Mouse (Mus musculus) midbrain, embryonic 13.5 days (tissue): Measurements from ENCODE around the gene Cfap65. TPM values are rescaled to one million over a fixed set of nuclear protein-coding genes. Genes with fewer than 3 reads are reported as not detected.

ENCODE experiments used
- ATAC-seq: fragments of 200-750 bp; cut with Nextera tagmentation; 2 replicates; pipeline ENCODE4 v1.8.0; 2017; ENCODE audit warnings: mild to moderate bottlenecking, moderate TSS enrichment, moderate library complexity
- H3K27ac ChIP-seq: fragments of 300-500 bp; sonication (generic); 2 replicates; pipeline ENCODE4 v1.5.1; 2015; ENCODE audit warnings: inconsistent platforms, mild to moderate bottlenecking, moderate library complexity
- H3K27me3 ChIP-seq: fragments of 300-500 bp; sonication (generic); 2 replicates; pipeline ENCODE4 v1.6.1; 2015; ENCODE audit warnings: mild to moderate bottlenecking, inconsistent platforms
- H3K36me3 ChIP-seq: fragments of 300-500 bp; sonication (generic); 2 replicates; pipeline ENCODE4 v1.6.1; 2015; ENCODE audit warnings: mild to moderate bottlenecking, inconsistent platforms
- H3K4me1 ChIP-seq: fragments of 300-500 bp; sonication (generic); replicated peaks from 2 replicates; pipeline ENCODE4 v1.6.1; 2015; ENCODE audit warnings: inconsistent platforms
- H3K4me2 ChIP-seq: fragments of 300-500 bp; sonication (generic); replicated peaks from 2 replicates; pipeline ENCODE4 v1.6.1; 2015; ENCODE audit warnings: moderate library complexity, mild to moderate bottlenecking, inconsistent platforms
- H3K4me3 ChIP-seq: fragments of 300-500 bp; sonication (generic); replicated peaks from 2 replicates; pipeline ENCODE4 v1.5.1; 2015; ENCODE audit warnings: mild to moderate bottlenecking, inconsistent platforms
- H3K9ac ChIP-seq: fragments of 300-500 bp; sonication (generic); replicated peaks from 2 replicates; pipeline ENCODE4 v1.6.1; 2015; ENCODE audit warnings: mild to moderate bottlenecking, inconsistent platforms
- H3K9me3 ChIP-seq: fragments of 300-500 bp; sonication (generic); 2 replicates; pipeline ENCODE4 v1.6.1; 2016; ENCODE audit warnings: mild to moderate bottlenecking, inconsistent platforms
- WGBS: fragments of 180-500 bp; shearing (Covaris S2); methylation state at CpG from one replicate; pipeline ENCODE4 v1.1.7; 2015; 5-methylcytosine and 5-hydroxymethylcytosine counted together
- polyA plus RNA-seq: library from polyadenylated mRNA; unstranded; fragments of >200 nt; fragmentation: Nextera tagmentation; extraction: Ambion mirVana; gene quantifications from 2 replicates; pipeline ENCODE4 v1.2.1, GENCODE M21; 2015

Gene Cfap65
- polyA plus RNA-seq: 0.24 and 0.42 TPM in 2 replicates

DNA sequence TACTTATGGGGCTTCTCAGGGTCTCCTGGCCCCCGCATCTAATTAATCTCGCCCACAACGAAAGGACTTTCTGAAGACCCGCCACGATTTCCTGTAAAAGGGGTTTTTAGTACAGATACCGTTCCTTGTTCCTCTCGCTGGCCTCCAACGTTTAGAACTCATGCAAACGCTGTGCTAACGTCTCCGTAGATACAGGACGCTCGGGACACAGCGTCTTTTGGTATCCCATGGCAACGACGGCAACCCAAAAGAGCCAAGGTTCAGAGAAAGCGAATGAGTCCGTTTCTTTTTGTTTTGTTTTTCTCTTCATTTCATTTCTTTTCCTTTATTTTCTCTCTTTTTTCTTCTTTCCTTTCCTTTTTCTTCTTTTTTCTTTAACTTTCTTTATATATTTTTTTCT lies at the start of gene Cfap65:
Gene Cfap65 (minus strand): TSS at position 198 of the 400 bp plus-strand sequence.
- no peaks in the 10 kb centered on the region for H3K36me3 ChIP-seq
- no peaks in the 10 kb centered on the region for H3K9me3 ChIP-seq
- peaks cover 55% of the 10 kb centered on the region for H3K27me3 ChIP-seq
- peak within 1 kb of the TSS; percentile 44 for H3K4me3 ChIP-seq
- H3K4me1 ChIP-seq: 0 out of 2 replicates have a peak, but pooled peaks cover 2% of the 10 kb centered on the region
- no peak within 1 kb of the TSS for H3K27ac ChIP-seq
- peak within 1 kb of the TSS; percentile 61 for H3K9ac ChIP-seq
- 1% methylated on average over 18 of the region's 18 CpGs for WGBS
- peak within 1 kb of the TSS; percentile 68 for H3K4me2 ChIP-seq
- peak; percentile 82 for ATAC-seq

DNA sequence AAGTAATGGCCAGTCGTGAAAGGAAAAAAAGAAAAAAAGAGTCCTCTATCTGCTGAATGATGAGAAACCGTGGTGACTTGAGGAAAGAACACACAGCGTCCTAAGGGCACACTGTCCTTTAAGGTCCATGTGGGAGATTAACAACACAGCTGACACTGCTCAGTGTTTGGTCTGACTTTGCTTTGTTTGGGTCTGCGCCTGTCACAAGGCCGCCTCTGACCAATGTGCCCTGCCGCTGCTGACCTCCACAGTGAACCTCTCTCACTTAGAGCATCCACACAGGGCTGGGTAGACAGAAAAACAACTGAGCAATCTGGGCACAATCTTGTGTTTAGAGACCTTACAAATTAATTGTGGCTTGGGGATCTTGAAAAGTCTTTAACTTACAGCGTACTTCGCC lies 41.6 kb upstream of the Cfap65 start:
- 82% methylated on average over 8 of the region's 8 CpGs for WGBS
- H3K4me2 ChIP-seq: no peak overlapping the region

DNA sequence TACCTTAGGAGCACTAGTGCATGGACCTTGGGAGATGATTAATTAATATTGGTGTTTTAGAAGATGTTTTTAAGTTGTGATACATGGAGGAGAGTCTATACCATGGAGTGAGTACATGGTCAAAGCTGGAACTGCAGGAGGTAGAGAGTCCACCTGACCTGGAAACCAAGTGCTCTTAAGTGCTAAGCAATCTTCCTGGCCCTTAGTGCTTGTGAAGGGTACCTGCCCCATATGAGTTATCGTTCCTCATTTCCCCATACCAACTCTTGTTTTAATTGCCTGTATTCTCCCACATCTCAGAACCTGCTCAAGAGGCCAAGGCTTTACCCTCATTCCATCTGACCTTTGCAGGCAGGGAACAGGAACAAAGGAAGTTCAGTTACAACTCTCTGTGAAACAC lies 40.5 kb upstream of the Cfap65 start:
- no peaks in the 10 kb centered on the region for H3K27me3 ChIP-seq
- H3K4me1 ChIP-seq: peaks cover 9% of the 10 kb centered on the region
- WGBS: 84% methylated on average over 1 of the region's 1 CpGs
- no peaks in the 10 kb centered on the region for H3K9me3 ChIP-seq
- H3K27ac ChIP-seq: no peak overlapping the region
- no peak overlapping the region for H3K4me2 ChIP-seq
- no peak for ATAC-seq
- H3K9ac ChIP-seq: no peak overlapping the region
- no peak overlapping the region for H3K4me3 ChIP-seq
- H3K36me3 ChIP-seq: no peaks in the 10 kb centered on the region

More for the DNA sequence above, 41.6 kb upstream of the Cfap65 start:
- Histone ChIP-seq H3K4me3 (no peak overlapping the region), H3K9me3 (no peaks in the 10 kb centered on the region), H3K9ac (no peak overlapping the region), H3K27ac (no peak overlapping the region), H3K4me1 (peaks cover 9% of the 10 kb centered on the region), H3K27me3 (no peaks in the 10 kb centered on the region), H3K36me3 (no peaks in the 10 kb centered on the region)
- ATAC-seq: no peak

DNA sequence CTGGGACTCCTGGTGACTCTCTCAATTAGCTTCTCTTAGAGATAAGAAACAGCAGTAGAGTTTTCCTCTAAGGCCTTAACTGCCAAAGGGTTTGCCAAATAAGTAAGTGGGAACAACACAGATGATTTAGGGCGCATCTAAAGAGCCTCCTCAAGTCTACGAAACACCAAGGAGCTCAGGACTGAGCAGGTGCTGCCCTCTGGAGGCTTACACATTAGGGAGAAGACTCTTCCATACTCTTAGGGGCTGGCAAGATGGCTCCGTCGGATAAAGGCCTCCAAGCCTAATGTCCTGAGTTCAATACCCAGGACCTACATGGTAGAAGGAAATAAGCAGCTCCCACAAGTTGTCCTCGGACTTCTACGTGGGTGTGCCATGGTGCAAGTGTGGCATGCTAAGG lies 38.2 kb upstream of the Cfap65 start:
- WGBS: 77% methylated on average over 6 of the region's 6 CpGs
- Histone ChIP-seq H3K27me3 (no peaks in the 10 kb centered on the region), H3K4me3 (no peak overlapping the region), H3K9me3 (no peaks in the 10 kb centered on the region), H3K4me1 (peaks cover 7% of the 10 kb centered on the region), H3K27ac (no peak overlapping the region), H3K9ac (no peak overlapping the region), H3K4me2 (no peak overlapping the region), H3K36me3 (no peaks in the 10 kb centered on the region)
- no peak for ATAC-seq

DNA sequence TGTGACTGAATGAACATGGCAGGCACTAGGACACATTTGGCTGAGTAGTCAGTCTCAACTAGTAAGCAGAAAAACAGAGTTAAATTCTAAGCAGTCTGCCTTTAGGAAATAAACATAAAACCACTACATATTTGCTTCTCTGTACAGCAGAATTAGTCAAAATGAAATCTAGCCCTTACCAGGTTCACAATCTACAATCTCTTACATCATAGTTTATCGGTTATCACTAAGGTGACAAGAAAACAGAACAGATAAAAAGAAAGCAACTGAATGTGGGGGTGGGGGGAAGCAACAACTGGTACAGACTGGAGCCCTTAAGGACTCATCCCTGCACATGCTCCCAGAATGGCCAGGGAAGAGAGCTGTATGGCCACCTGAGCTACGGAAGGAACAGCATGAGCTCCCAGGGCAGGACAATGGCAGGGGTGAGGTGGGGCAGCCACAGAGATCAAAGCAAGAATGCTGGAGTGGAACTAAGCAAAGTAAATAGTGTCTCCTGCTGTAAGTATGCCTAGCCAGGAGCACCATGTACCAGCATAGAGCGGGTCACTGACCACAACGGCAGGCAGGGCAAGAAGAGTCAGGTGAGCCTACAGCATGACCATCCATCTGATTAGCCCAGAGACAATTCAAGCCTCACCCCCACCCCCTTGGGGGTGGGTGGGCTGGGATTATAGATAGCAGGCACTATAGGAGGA lies 36.1 kb upstream of the Cfap65 start:
- Histone ChIP-seq H3K27ac (no peak overlapping the region), H3K4me1 (0 out of 2 replicates have a peak, but pooled peaks cover 3% of the 10 kb centered on the region), H3K27me3 (no peaks in the 10 kb centered on the region), H3K4me2 (no peak overlapping the region), H3K4me3 (no peak overlapping the region), H3K9me3 (no peaks in the 10 kb centered on the region), H3K9ac (no peak overlapping the region), H3K36me3 (no peaks in the 10 kb centered on the region)
- 55% methylated on average over 4 of the region's 4 CpGs for WGBS
- no peak for ATAC-seq

DNA sequence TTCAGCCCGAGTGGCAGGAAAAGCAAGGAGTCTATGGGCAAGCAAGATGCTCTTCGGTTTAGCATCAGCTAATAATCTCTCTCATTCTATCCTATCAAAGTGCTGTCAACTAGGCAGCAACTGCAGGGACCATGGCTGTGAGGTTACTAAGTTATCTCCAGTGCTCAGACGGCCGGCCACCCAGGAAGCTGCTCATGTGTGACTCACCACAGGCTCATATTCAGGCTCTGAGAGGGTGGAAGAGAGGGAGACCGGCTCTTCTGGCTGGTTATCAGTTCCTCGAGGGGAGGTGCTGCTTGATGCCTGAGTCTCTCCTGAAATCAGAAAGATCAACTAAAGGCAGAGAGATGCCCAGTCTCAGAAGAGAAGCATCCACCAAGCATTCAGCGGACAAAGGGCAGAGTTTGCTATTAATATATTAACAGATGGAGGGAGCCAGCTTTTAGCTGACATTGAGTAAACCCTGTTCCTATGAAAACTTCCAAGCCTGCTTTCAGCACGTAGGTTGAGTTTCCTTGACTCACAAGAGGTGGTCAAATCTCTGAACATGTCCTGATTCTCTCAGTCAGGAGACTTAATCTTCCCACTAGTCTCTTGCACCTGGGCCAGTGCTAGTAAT lies 32.7 kb upstream of the Cfap65 start:
- no peak for ATAC-seq
- no peak overlapping the region for H3K9ac ChIP-seq
- WGBS: 84% methylated on average over 8 of the region's 8 CpGs

DNA sequence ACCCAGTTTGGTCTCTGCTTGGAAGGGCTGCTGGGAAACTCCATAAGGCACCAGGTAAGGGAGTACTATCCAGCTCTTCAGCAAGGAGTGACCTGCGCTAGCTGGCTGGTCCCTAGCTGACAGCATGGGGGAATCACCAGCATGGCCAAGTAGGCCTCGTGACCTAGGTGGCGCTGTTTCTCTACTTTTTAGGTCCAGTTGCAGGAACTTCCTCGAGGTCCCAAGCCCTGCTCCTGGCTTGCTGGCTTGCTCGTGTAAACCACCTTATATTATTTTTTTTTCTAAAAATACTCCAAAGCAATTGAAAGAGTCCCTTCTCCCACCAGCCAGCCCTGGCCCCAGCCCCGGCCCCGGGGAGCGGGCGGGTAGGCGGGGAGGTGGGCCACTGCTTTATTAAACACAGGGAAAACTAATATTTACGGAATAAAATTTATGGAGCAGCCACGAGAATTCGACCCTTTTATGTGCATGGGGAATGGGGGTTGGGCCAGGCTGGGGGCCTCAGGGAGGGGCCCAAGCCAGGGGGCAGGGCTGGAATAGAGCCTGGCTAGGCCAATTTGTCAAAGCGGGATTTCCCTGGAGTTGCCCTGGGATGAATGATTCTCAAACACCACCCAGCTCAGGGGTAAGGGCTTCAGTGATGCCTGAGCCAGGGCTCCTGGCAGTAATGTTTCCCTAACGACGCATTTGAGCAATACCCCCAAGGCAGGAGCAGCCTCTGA lies 29.3 kb upstream of the Cfap65 start:
- Histone ChIP-seq H3K4me3 (no peak overlapping the region), H3K4me1 (peaks cover 6% of the 10 kb centered on the region), H3K36me3 (no peaks in the 10 kb centered on the region), H3K9ac (0 out of 2 replicates have a peak overlapping the region, but pooled peaks have one; percentile 28), H3K4me2 (peak overlapping the region; percentile 44), H3K9me3 (no peaks in the 10 kb centered on the region), H3K27ac (no peak overlapping the region), H3K27me3 (no peaks in the 10 kb centered on the region; the same call in 1 of the 2 replicates)
- ATAC-seq: peak; percentile 55; the same call in 1 of the 2 replicates
- WGBS: 20% methylated on average over 16 of the region's 16 CpGs

More for the DNA sequence above, 32.7 kb upstream of the Cfap65 start:
- Histone ChIP-seq H3K4me1 (peaks cover 8% of the 10 kb centered on the region), H3K36me3 (no peaks in the 10 kb centered on the region), H3K9me3 (no peaks in the 10 kb centered on the region), H3K27ac (no peak overlapping the region), H3K27me3 (no peaks in the 10 kb centered on the region; the same call in 1 of the 2 replicates), H3K4me3 (no peak overlapping the region), H3K4me2 (no peak overlapping the region)

DNA sequence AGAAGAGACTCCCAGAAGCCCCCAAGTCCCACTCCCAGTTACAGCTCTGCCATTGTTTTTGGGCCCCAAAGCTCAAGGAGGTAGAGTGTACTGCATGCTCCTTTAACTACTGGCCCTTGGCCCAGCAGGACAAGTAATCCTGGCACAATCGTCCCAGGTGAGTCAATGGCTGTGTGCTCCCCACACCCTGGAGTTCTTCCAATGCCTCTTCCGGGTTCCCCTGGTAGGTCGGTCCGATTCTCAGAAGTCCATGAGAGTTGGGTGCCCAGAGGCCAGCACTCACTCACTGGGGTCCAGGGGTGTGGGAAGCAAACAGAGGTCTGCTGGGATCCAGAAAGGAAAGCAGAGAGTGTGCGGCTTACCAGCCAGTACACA lies 27.4 kb upstream of the Cfap65 start:
- Histone ChIP-seq H3K9ac (no peak overlapping the region), H3K27ac (no peak overlapping the region), H3K27me3 (peaks cover 12% of the 10 kb centered on the region), H3K9me3 (no peaks in the 10 kb centered on the region), H3K4me2 (no peak overlapping the region), H3K4me3 (no peak overlapping the region), H3K36me3 (no peaks in the 10 kb centered on the region), H3K4me1 (peaks cover 6% of the 10 kb centered on the region)
- WGBS: 91% methylated on average over 5 of the region's 5 CpGs
- no peak for ATAC-seq

DNA sequence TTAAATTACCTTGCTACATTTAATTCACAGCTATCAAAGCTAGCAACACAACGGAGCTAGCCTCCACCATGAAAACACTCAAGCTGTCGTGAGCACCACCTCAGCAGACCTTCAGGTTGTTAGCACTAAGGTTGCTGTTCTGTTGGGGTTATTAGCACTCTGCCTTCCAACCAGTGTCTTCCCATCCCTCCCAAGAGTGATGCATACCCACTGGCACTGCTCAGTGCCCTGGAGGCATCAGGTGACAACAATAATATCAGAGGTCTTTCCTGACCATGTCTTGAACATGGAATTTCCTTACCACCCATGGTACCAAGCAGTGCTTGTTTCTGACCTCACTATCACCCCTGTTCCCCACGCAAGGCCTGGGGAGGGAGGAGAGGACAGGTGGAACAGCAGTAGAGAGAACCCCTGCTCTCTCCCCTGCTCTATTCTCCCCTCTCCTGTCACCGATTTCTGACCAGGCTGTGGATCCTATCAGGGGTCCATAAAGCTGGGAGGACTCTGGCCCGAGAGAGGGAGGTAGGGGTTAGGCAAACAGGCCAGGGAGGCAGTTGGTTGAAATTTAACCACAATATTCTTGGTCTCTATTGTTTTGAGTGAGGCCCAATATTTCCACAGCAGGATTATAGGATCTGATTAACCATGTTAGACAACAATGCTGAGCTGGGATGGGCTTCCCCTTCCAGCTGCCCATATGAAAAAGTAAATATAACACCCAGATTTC lies 26.9 kb upstream of the Cfap65 start:
- ATAC-seq: no peak

DNA sequence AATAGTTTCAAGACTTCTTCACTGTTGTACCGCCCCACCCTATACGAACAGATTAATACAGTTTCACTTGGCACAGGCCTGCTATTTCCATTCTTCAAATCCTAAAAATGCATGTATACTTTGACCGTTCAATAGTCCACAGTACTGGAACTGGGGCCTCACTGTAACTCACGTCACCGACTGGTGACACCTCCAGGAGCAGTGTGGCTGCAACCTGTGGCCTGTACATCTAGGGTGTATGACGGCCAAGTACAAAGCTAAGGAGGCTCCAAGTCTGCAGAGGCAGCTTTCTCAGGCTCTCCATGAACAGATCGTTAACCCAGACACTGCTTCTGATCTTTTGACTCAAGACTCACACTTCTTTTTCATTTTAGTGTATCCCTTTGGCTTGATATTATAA lies 26.3 kb upstream of the Cfap65 start:
- peaks cover 22% of the 10 kb centered on the region for H3K27me3 ChIP-seq
- peaks cover 6% of the 10 kb centered on the region for H3K4me1 ChIP-seq
- H3K36me3 ChIP-seq: no peaks in the 10 kb centered on the region
- no peak for ATAC-seq
- no peak overlapping the region for H3K4me2 ChIP-seq
- 90% methylated on average over 7 of the region's 7 CpGs for WGBS
- H3K4me3 ChIP-seq: no peak overlapping the region
- H3K9ac ChIP-seq: no peak overlapping the region
- H3K27ac ChIP-seq: no peak overlapping the region
- H3K9me3 ChIP-seq: no peaks in the 10 kb centered on the region

More for the DNA sequence above, 26.9 kb upstream of the Cfap65 start:
- H3K27ac ChIP-seq: no peak overlapping the region
- H3K4me2 ChIP-seq: no peak overlapping the region
- H3K9ac ChIP-seq: no peak overlapping the region
- WGBS: 76% methylated on average over 5 of the region's 5 CpGs
- no peaks in the 10 kb centered on the region for H3K9me3 ChIP-seq
- H3K4me3 ChIP-seq: no peak overlapping the region
- peaks cover 6% of the 10 kb centered on the region for H3K4me1 ChIP-seq
- H3K36me3 ChIP-seq: no peaks in the 10 kb centered on the region
- peaks cover 17% of the 10 kb centered on the region for H3K27me3 ChIP-seq

DNA sequence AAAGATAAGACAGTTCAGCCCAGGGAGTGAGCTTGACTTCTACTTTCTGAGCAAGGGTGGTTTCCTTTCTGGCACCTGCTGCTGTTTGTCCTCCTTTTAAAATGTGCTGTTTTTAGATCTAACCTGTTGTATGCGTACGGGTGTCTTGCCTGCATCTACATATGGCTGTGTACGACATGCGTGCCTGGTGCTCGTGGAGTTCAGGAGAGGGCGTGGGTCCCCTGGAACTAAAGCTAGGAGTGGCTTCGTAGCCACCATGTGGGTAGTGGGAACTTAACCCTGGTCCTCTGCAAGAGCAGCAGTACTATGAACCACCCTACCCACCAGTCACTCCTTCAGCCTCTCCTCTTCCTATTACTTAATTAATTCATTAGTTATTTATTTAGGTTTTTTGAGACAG lies 24.7 kb upstream of the Cfap65 start:
- Histone ChIP-seq H3K36me3 (no peaks in the 10 kb centered on the region), H3K27ac (no peak overlapping the region), H3K4me2 (no peak overlapping the region), H3K27me3 (peaks cover 34% of the 10 kb centered on the region), H3K9me3 (no peaks in the 10 kb centered on the region), H3K4me3 (no peak overlapping the region), H3K4me1 (peaks cover 5% of the 10 kb centered on the region), H3K9ac (no peak overlapping the region)
- no peak for ATAC-seq
- 89% methylated on average over 7 of the region's 7 CpGs for WGBS
